ENCODE assay signal across 11 mouse cellular contexts in genomic region chr19:40409500-40410035, GRCm38 (mm10).
A peak's percentile ranks its signal among the peaks of the same experiment; 100 is the strongest.
DNase-seq lines count a peak whose midpoint lies in the region; ATAC-seq and TF ChIP-seq lines count a peak whose summit lies in the region.
"Had no signal": no experiment of that assay in that cellular context is flagged by ENCODE, and none has a peak within 500 bp of the region (broad histone marks: within the 10 kb centered on the region; RNA-seq: fewer than 3 reads in every experiment).

No protein-coding gene starts in this region.

- no peak overlapping the region for H3K9ac ChIP-seq in hindbrain, postnatal 0 days (replicated peaks; ENCODE audit: low read length)
- H3K9ac ChIP-seq in hindbrain, embryonic 14.5 days, result no peak overlapping the region
- H3K9ac ChIP-seq in liver, embryonic 11.5 days (ENCODE audit: low read depth, low read length), result no peak overlapping the region

- H3K9me3 ChIP-seq in hindbrain, postnatal 0 days (ENCODE audit: low read length), result no peaks in the 10 kb centered on the region
- no peaks in the 10 kb centered on the region for H3K9me3 ChIP-seq in hindbrain, embryonic 14.5 days (ENCODE audit: control insufficient read depth, low read length)
- H3K9me3 ChIP-seq in liver, embryonic 11.5 days (ENCODE audit: control insufficient read depth, low read length), result no peaks in the 10 kb centered on the region
- H3K9me3 ChIP-seq: forebrain, embryonic 10.5 days; G1E had no signal

- H3K4me3 ChIP-seq in hindbrain, postnatal 0 days (ENCODE audit: low read length), result no peak overlapping the region
- H3K4me3 ChIP-seq in hindbrain, embryonic 14.5 days (replicated peaks; ENCODE audit: low read length), result no peak overlapping the region
- no peak overlapping the region for H3K4me3 ChIP-seq in liver, embryonic 11.5 days (ENCODE audit: low read depth, low read length)
- H3K4me3 ChIP-seq: forebrain, embryonic 10.5 days had no signal

- H3K4me2 ChIP-seq in hindbrain, postnatal 0 days (ENCODE audit: low read depth, low read length), result no peak overlapping the region
- H3K4me2 ChIP-seq in hindbrain, embryonic 14.5 days (replicated peaks), result no peak overlapping the region
- no peak overlapping the region for H3K4me2 ChIP-seq in liver, embryonic 11.5 days

- H3K4me1 ChIP-seq in hindbrain, postnatal 0 days (ENCODE audit: insufficient read depth, low read length), result peaks cover 16% of the 10 kb centered on the region
- peaks cover 19% of the 10 kb centered on the region for H3K4me1 ChIP-seq in hindbrain, embryonic 14.5 days (replicated peaks; ENCODE audit: control insufficient read depth, insufficient read depth, low read length)
- peaks cover 11% of the 10 kb centered on the region for H3K4me1 ChIP-seq in liver, embryonic 11.5 days (replicated peaks; ENCODE audit: control insufficient read depth, insufficient read depth, low read length)

- 67% methylated on average over 11 of the region's 11 CpGs for WGBS in hindbrain, postnatal 0 days
- WGBS in hindbrain, embryonic 14.5 days, result 87% methylated on average over 11 of the region's 11 CpGs
- 88% methylated on average over 11 of the region's 11 CpGs for WGBS in liver, embryonic 11.5 days

- TF ChIP-seq CTCF in hindbrain, postnatal 0 days (IDR thresholded peaks at IDR 0.05; ENCODE audit: low read depth), result no peak

- ATAC-seq in hindbrain, postnatal 0 days, result no peak
- no peak for ATAC-seq in hindbrain, embryonic 14.5 days (ENCODE audit: low FRiP score)
- ATAC-seq in liver, embryonic 11.5 days (replicated peaks; ENCODE audit: low FRiP score), result no peak

- no peak for DNase-seq in hindbrain, postnatal 0 days (ENCODE audit: low spot score)
- DNase-seq in hindbrain, embryonic 14.5 days (ENCODE audit: low spot score), result no peak
- DNase-seq in ES-CJ7 (ENCODE audit: low read depth, low spot score), result peak; percentile 10
- peak; percentile 55 for DNase-seq in ZHBTc4 (ENCODE audit: low read depth, low spot score)
- no peak for DNase-seq in liver, embryonic 11.5 days (ENCODE audit: low spot score)
- DNase-seq in frontal cortex, postnatal 14 days (ENCODE audit: low spot score in 2 of 2), result no peak
- no peak for DNase-seq in urinary bladder, postnatal 36 days (ENCODE audit: low spot score in 2 of 2)
- DNase-seq: adrenal gland, postnatal 25 days; heart, postnatal 36 days had no signal

- H3K36me3 ChIP-seq in hindbrain, postnatal 0 days (ENCODE audit: insufficient read depth, low read length), result no peaks in the 10 kb centered on the region
- H3K36me3 ChIP-seq in hindbrain, embryonic 14.5 days (replicated peaks; ENCODE audit: control insufficient read depth, insufficient read depth), result no peaks in the 10 kb centered on the region
- H3K36me3 ChIP-seq in liver, embryonic 11.5 days (ENCODE audit: control insufficient read depth, insufficient read depth, low read length), result no peaks in the 10 kb centered on the region
- H3K36me3 ChIP-seq: forebrain, embryonic 10.5 days had no signal

- H3K27me3 ChIP-seq in hindbrain, postnatal 0 days (ENCODE audit: insufficient read depth, low read length), result no peaks in the 10 kb centered on the region
- H3K27me3 ChIP-seq in hindbrain, embryonic 14.5 days (ENCODE audit: control insufficient read depth, insufficient read depth, low read length), result no peaks in the 10 kb centered on the region
- no peaks in the 10 kb centered on the region for H3K27me3 ChIP-seq in liver, embryonic 11.5 days (replicated peaks; ENCODE audit: control insufficient read depth, insufficient read depth, low read length)

- H3K27ac ChIP-seq in hindbrain, postnatal 0 days, result peak overlapping the region; percentile 54; the same call in 1 of the 2 replicates
- H3K27ac ChIP-seq in hindbrain, embryonic 14.5 days, result no peak overlapping the region; the same call in 1 of the 2 replicates
- H3K27ac ChIP-seq in liver, embryonic 11.5 days (ENCODE audit: low read depth, low read length), result peak overlapping the region; percentile 42

Comparison
In these comparisons a context has a peak if more than half of its experiments do, and no peak if none do; other contexts are left out.
1. DNase-seq: peak in ES-CJ7 (single experiment) and ZHBTc4 (single experiment); none in hindbrain, postnatal 0 days (single experiment), hindbrain, embryonic 14.5 days (single experiment), liver, embryonic 11.5 days (single experiment), frontal cortex, postnatal 14 days (0 of 2) and urinary bladder, postnatal 36 days (0 of 2).